17 mouse cellular contexts compared by ENCODE assay signal in the genomic region with DNA sequence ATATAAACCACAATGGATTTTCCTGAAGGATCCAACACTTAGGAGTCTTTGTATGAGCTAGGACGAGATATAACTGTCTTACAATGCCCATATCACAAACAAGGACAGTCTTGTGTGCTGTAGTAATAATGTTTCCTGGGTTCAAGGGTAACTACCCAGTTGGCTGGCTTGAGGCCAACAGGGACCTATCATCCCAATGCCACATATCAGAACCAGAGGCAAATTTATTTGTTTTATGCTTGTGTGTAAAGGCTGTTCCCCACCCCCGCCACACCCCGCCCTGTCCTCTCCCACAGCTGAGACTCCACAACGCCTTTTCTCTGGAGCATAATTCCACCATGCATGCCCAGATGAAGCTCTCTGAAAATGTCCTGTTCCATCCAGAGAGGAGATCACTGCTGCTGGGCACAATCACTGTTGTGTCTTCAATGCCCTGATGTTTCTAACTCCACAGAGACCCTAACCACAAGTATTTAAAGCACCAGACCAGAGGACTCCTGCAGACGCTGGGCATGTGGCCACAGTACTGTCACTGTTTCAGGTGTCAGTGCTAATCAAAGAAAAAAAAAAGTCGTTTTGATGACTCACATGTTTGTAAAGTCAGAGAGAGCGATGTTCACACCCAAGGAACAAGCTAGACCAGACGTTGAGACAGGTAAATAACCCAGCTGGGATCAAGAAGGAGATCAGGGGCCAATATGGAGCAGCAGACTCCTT. TPM values are rescaled to one million over a fixed set of nuclear protein-coding genes. Genes with fewer than 3 reads are reported as not detected.
A peak's percentile ranks its signal among the peaks of the same experiment; 100 is the strongest.
DNase-seq lines count a peak whose midpoint lies in the region; ATAC-seq and TF ChIP-seq lines count a peak whose summit lies in the region.
"Had no signal": no experiment of that assay in that cellular context is flagged by ENCODE, and none has a peak within 500 bp of the region (broad histone marks: within the 10 kb centered on the region; RNA-seq: fewer than 3 reads in every experiment).

No protein-coding gene starts in this region.

- WGBS in embryonic facial prominence, embryonic 10.5 days, result 88% methylated on average over 8 of the region's 8 CpGs
- 71% methylated on average over 8 of the region's 8 CpGs for WGBS in stomach, embryonic 14.5 days

- H3K9ac ChIP-seq in stomach, embryonic 14.5 days (replicated peaks; ENCODE audit: low read depth, low read length), result no peak overlapping the region
- H3K9ac ChIP-seq: limb, embryonic 12.5 days had no signal

- no peak for DNase-seq in layer of hippocampus, adult 2 months (ENCODE audit: low spot score in 2 of 2)
- no peak for DNase-seq in layer of hippocampus, postnatal 36 days
- peak; percentile 74 for DNase-seq in adrenal gland, postnatal 10 days
- no peak for DNase-seq in embryonic facial prominence, embryonic 10.5 days (ENCODE audit: low spot score)
- no peak for DNase-seq in lung, postnatal 25 days (ENCODE audit: low spot score)
- DNase-seq in cerebellum, postnatal 25 days, result no peak
- DNase-seq: cerebellum, adult 11-12 months; gastrocnemius, postnatal 36 days; kidney, adult 18-20 months; thymus, postnatal 25 days had no signal

- ATAC-seq in stomach, embryonic 14.5 days (ENCODE audit: insufficient number of reproducible peaks, insufficient read depth, low FRiP score, low read depth), result no peak
- ATAC-seq: CD4-positive, CD25-positive, alpha-beta regulatory T cell, adult 4 months; forebrain, embryonic 16.5 days had no signal

- peaks cover 35% of the 10 kb centered on the region for H3K4me1 ChIP-seq in embryonic facial prominence, embryonic 10.5 days
- H3K4me1 ChIP-seq in stomach, embryonic 14.5 days (ENCODE audit: control insufficient read depth, insufficient read depth, low read length), result peaks cover 11% of the 10 kb centered on the region

- H3K4me3 ChIP-seq in layer of hippocampus, adult 2 months, result peak overlapping the region; percentile 86; the same call in 1 of the 2 replicates
- peak overlapping the region; percentile 93; the same call in 1 of the 2 replicates for H3K4me3 ChIP-seq in embryonic facial prominence, embryonic 10.5 days
- no peak overlapping the region for H3K4me3 ChIP-seq in stomach, embryonic 14.5 days (ENCODE audit: low read depth, low read length)

- peak overlapping the region; percentile 83 for H3K27ac ChIP-seq in layer of hippocampus, adult 2 months
- no peak overlapping the region for H3K27ac ChIP-seq in embryonic facial prominence, embryonic 10.5 days (replicated peaks)
- no peak overlapping the region for H3K27ac ChIP-seq in stomach, embryonic 14.5 days (ENCODE audit: low read length)
- H3K27ac ChIP-seq: embryonic facial prominence, embryonic 15.5 days; limb, embryonic 12.5 days; midbrain, embryonic 12.5 days had no signal

- peaks cover 30% of the 10 kb centered on the region for H3K36me3 ChIP-seq in embryonic facial prominence, embryonic 10.5 days (replicated peaks)
- peaks cover 5% of the 10 kb centered on the region; the same call in 1 of the 2 replicates for H3K36me3 ChIP-seq in stomach, embryonic 14.5 days (ENCODE audit: control insufficient read depth, insufficient read depth, low read length)

- 0 out of 2 replicates have a peak overlapping the region, but pooled peaks have one; percentile 10 for H3K4me2 ChIP-seq in stomach, embryonic 14.5 days (replicated peaks; ENCODE audit: low read depth, low read length)

- H3K9me3 ChIP-seq in embryonic facial prominence, embryonic 10.5 days, result no peaks in the 10 kb centered on the region
- no peaks in the 10 kb centered on the region for H3K9me3 ChIP-seq in stomach, embryonic 14.5 days (ENCODE audit: control insufficient read depth, low read depth, low read length)
- H3K9me3 ChIP-seq: embryonic facial prominence, embryonic 15.5 days; limb, embryonic 12.5 days; midbrain, embryonic 12.5 days had no signal

- H3K27me3 ChIP-seq in embryonic facial prominence, embryonic 10.5 days (replicated peaks; ENCODE audit: low read depth, poor library complexity, severe bottlenecking), result no peaks in the 10 kb centered on the region
- no peaks in the 10 kb centered on the region for H3K27me3 ChIP-seq in stomach, embryonic 14.5 days (ENCODE audit: control insufficient read depth, insufficient read depth, low read length)
- H3K27me3 ChIP-seq: embryonic facial prominence, embryonic 15.5 days; limb, embryonic 12.5 days; midbrain, embryonic 12.5 days had no signal

- no peak for TF ChIP-seq CTCF in layer of hippocampus, adult 2 months (conservative IDR thresholded peaks at IDR 0.05)

RNA-seq across cellular contexts. Expression of a gene that starts 2.4 kb away (rescaled TPM):
- total RNA-seq in layer of hippocampus, adult 2 months (2021), result 10 to 100 TPM; 50.1 to 51.1 TPM
- 10 to 100 TPM; 49.6 to 55.5 TPM for total RNA-seq in layer of hippocampus, postnatal 36 days (2021)
- total RNA-seq in adrenal gland, postnatal 10 days (2021), result 10 to 100 TPM; 16.9 to 25.6 TPM
- 30.9 and 34.0 TPM in 2 replicates for polyA plus RNA-seq in embryonic facial prominence, embryonic 10.5 days (2016; fragmentation: Nextera tagmentation; extraction: Ambion mirVana)
- 17.0 and 17.2 TPM in 2 replicates for polyA plus RNA-seq in stomach, embryonic 14.5 days (2014; fragmentation: Nextera tagmentation; extraction: Ambion mirVana)

RNA-seq across cellular contexts. Expression of a gene that starts 27.6 kb away (rescaled TPM):
- 100 to 1,000 TPM; 120 TPM for total RNA-seq in layer of hippocampus, adult 2 months (2021)
- total RNA-seq in layer of hippocampus, postnatal 36 days (2021), result 100 to 1,000 TPM; 125 to 129 TPM
- 100 to 1,000 TPM; 101 to 118 TPM for total RNA-seq in adrenal gland, postnatal 10 days (2021)
- polyA plus RNA-seq in embryonic facial prominence, embryonic 10.5 days (2016; fragmentation: Nextera tagmentation; extraction: Ambion mirVana), result 62.9 and 69.3 TPM in 2 replicates
- polyA plus RNA-seq in stomach, embryonic 14.5 days (2014; fragmentation: Nextera tagmentation; extraction: Ambion mirVana), result 59.4 and 59.7 TPM in 2 replicates

RNA-seq across cellular contexts. Expression of a gene that starts 27.7 kb away (rescaled TPM):
- total RNA-seq in layer of hippocampus, adult 2 months (2021), result 1 to 10 TPM; 1.3 to 1.5 TPM
- total RNA-seq in layer of hippocampus, postnatal 36 days (2021), result under 1 TPM; 0.17 to 0.61 TPM
- total RNA-seq in adrenal gland, postnatal 10 days (2021), result 1 to 10 TPM in 1 of 2 experiments, under 1 TPM in 1; 0.30 to 1.4 TPM
- polyA plus RNA-seq in embryonic facial prominence, embryonic 10.5 days (2016; fragmentation: Nextera tagmentation; extraction: Ambion mirVana), result 0.88 TPM in 1 of 2 replicates, not detected in the other
- 0.72 TPM in 1 of 2 replicates, not detected in the other for polyA plus RNA-seq in stomach, embryonic 14.5 days (2014; fragmentation: Nextera tagmentation; extraction: Ambion mirVana)
- total RNA-seq: gastrocnemius, postnatal 36 days had no signal
- polyA plus RNA-seq: CD4-positive, CD25-positive, alpha-beta regulatory T cell, adult 4 months; forebrain, embryonic 16.5 days; heart, postnatal 0 days had no signal

RNA-seq across cellular contexts. Expression of a gene that starts 35.3 kb away (rescaled TPM):
- under 1 TPM; 0.41 to 0.64 TPM for total RNA-seq in layer of hippocampus, adult 2 months (2021)
- total RNA-seq in layer of hippocampus, postnatal 36 days (2021), result under 1 TPM; 0.95 to 0.96 TPM
- not detected for total RNA-seq in adrenal gland, postnatal 10 days (2021)
- 0.35 and 0.36 TPM in 2 replicates for polyA plus RNA-seq in embryonic facial prominence, embryonic 10.5 days (2016; fragmentation: Nextera tagmentation; extraction: Ambion mirVana)
- polyA plus RNA-seq in stomach, embryonic 14.5 days (2014; fragmentation: Nextera tagmentation; extraction: Ambion mirVana), result 0.32 and 0.41 TPM in 2 replicates
- total RNA-seq: gastrocnemius, postnatal 36 days had no signal
- polyA plus RNA-seq: CD4-positive, CD25-positive, alpha-beta regulatory T cell, adult 4 months; forebrain, embryonic 16.5 days; heart, postnatal 0 days had no signal

RNA-seq across cellular contexts. Expression of a gene that starts 36.4 kb away (rescaled TPM):
- 1 to 10 TPM; 1.7 to 2.8 TPM for total RNA-seq in layer of hippocampus, adult 2 months (2021)
- total RNA-seq in layer of hippocampus, postnatal 36 days (2021), result 1 to 10 TPM; 1.8 to 2.4 TPM
- total RNA-seq in adrenal gland, postnatal 10 days (2021), result 1 to 10 TPM in 1 of 2 experiments, under 1 TPM in 1; 0.78 to 2.7 TPM
- polyA plus RNA-seq in embryonic facial prominence, embryonic 10.5 days (2016; fragmentation: Nextera tagmentation; extraction: Ambion mirVana), result 7.8 and 12.6 TPM in 2 replicates
- 0.52 and 0.65 TPM in 2 replicates for polyA plus RNA-seq in stomach, embryonic 14.5 days (2014; fragmentation: Nextera tagmentation; extraction: Ambion mirVana)
